Mouse (Mus musculus): Measurements from ENCODE around the gene Foxr1.

DNA sequence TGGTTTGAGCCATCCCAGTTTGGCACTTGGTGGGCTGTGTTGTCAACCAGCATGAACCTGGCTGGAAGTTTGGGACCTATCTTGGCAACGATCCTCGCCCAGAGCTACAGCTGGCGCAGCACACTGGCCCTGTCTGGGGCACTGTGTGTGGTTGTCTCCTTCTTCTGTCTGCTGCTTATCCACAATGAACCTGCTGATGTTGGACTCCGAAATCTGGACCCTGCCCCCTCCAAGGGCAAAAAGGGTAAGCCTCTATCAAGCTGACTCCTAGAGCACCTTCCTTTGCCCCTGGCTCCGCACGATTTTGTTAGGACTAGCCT lies 41.2 kb downstream of the Foxr1 start:
- no peak for TF ChIP-seq CTCF (IDR thresholded peaks at IDR 0.05; ENCODE audit: control insufficient read depth, insufficient read depth, insufficient read length)
- TF ChIP-seq MYOD1 (IDR thresholded peaks at IDR 0.05; ENCODE audit: control insufficient read depth, insufficient read length, low read depth), result no peak
- TF ChIP-seq FOSL1 (IDR thresholded peaks at IDR 0.05; ENCODE audit: insufficient read depth, low read length, poor library complexity, severe bottlenecking), result no peak
- TF ChIP-seq USF1 (IDR thresholded peaks at IDR 0.05; ENCODE audit: low read depth), result no peak
